Mouse (Mus musculus) 3134 (cell line): ENCODE measurements around the gene Vamp1.

Experiments used
- DNase-seq: peaks from one replicate; pipeline ENCODE4 v3.0.0-alpha.2; 2011; ENCODE audit warnings: low spot score; ENCODE audit not compliant: insufficient read length; ENCODE audit errors: extremely low read depth

The Vamp1 gene

DNA sequence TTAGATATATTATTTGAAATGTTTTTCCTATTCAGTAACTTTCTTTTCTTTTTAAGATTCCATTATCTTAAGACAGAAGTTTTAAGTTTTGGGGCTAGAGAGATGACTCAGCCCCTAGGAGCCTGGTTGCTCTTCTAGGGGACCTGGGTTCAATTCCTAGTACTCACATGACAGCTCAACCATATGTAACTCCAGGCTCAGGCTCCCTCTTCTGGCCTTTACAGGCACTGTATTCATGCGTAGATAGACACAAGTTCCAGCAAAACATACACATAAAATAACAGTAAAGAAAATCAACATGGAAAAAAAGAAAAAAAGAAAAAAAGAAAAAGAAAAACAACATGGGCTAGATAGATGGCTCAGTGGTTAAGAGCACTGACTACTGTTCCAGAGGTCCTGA lies 4.9 kb upstream of the Vamp1 start:
- DNase-seq = no peak

DNA sequence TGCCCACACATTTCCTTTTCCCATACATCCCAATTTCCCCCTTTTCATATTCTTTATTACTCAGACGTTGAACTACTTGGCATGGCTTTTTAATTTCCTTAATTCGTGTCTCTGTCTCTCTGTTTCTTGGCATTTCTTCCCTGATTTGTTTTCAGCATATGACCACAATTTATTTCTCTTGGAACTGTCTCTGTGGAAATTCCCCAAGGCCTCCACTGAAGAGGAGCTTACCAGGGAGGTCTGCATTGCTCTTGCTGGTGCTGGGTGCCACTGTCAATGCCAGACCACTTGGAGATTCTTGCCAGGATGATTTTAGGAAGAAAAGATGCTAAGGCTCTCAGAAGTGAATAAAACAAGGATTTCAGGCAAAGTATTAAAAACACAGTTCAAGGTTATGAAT lies 2.7 kb upstream of the Vamp1 start:
- DNase-seq = no peak

- no peak for DNase-seq
Observed at GRCm38 (mm10) chr6:125213129-125213528, 2.2 kb upstream of the Vamp1 start.

- no peak for DNase-seq
Observed at GRCm38 (mm10) chr6:125213715-125214114, 1.6 kb upstream of the Vamp1 start.

- no peak for DNase-seq
Observed at GRCm38 (mm10) chr6:125216898-125217297, 1.5 kb downstream of the Vamp1 start.

GRCm38 (mm10) chr6:125217899-125218298 lies 2.5 kb downstream of the Vamp1 start:
- DNase-seq = no peak

DNA sequence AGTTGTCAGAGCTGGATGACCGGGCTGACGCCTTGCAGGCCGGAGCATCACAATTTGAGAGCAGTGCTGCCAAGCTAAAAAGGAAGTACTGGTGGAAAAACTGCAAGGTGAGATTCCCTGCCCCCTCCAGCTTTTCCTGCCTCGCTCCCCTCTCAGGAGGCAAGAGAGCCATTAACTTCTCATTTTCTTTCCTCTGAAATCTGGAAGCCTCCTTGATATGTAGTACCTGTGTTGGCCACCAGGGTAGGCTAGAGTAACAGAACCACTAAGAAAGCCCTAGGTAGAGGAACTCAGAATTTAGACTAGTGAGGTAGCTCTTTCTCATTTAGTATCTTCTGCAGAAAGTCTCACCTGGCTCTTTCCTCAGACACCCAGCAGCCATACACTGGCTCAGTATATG lies 3.6 kb downstream of the Vamp1 start:
- DNase-seq = no peak

DNA sequence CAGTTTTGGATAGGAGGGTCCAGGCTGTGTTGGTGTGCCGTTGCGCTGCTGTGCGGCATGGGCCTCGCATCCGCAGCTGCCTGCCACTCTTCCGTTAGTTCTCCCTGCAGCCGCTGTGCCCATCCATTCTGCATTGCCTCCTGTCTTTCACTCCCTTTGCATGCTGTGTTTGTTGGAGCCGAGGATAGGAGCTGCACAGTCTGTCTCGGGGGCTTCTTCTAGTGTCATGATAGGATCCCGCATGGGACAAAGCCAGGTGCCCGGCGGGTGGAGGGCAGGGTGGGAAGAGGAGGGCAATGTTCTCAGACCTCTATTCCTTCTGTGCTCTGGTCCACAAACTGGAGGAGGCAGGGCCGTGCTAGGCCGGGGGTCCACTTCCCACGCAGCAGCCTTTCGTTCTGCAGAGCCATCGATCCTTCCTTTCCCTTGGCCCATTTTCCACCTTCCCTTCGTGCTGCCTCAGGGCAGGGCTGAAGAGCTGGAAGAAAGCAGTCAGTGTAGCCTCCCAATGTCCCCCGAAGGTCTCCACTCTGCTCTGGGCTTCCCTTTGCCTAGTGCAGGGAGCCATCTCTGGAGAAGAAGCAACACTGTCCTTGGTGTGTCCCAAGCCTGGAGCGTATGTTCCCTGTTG lies 5.9 kb downstream of the Vamp1 start:
- DNase-seq = no peak

DNA sequence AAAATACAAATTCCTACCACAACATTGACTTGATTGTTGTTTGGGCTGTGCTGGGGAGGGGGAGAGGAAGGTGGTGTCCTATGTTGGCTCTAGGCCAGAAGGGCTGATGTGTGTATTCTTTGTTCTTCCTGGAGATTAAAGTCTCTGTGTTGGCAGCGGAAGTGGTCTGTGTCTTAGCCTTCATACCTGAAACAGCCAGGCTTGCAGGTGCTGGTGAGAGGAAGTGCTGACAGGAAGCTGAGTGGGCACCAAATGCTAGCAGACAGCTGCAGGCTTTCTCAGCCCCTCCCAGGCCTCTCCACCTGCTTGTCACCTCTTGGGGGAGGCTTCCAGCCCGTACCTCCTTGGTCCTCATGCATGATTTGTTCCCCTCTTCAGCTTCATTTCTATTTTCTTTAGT lies 6.8 kb downstream of the Vamp1 start:
- no peak for DNase-seq

DNA sequence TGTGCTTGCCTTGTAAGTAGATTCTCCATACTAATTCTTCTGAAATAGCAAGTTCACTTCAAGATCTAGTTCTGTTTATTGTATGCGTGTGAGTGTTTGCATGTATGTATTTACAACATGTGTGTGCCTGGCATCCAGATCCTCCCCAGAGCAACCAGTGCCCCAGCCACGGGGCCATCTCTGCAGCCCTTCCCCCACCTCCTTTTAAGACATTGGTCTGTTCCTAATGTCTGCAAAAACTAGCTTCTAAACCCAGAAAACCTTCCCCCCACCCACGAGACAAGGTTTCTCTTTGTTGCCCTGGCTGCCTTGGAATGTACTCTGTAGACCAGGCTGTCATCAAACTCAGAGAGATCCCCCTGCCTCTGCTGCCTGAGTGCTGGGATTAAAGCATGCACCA lies 7.2 kb downstream of the Vamp1 start:
- no peak for DNase-seq

DNA sequence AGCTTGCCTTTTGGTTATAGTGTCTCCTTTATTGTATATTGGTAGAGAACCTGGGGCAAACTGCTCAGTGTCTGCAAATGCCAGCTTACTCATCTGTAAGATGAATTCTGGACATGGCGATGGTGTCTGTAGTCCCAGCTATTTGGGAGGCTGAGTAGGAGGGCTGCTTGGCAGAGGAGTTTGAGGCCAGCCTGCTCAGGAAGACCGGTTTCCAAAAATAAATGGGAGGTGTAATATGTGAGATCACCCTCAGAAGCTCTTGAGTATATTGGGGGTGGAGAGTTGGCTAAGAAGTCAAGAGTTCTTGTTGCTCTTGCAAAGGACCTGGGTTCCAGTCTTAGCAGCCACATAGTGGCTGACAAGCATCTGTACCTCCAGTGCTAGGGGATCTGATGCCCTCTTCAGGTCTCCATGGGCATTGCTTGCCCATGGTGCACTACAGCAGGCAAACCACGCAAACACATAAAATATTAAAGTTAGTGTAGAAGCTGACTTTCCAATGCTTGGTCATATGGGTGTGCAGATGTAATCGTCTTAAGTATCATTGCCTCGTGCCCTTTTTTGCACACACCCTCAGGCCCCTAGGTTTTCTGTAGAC lies 10.3 kb downstream of the Vamp1 start:
- DNase-seq = no peak

- DNase-seq = no peak
Observed at GRCm38 (mm10) chr6:125230571-125230970, 15.2 kb downstream of the Vamp1 start.

DNA sequence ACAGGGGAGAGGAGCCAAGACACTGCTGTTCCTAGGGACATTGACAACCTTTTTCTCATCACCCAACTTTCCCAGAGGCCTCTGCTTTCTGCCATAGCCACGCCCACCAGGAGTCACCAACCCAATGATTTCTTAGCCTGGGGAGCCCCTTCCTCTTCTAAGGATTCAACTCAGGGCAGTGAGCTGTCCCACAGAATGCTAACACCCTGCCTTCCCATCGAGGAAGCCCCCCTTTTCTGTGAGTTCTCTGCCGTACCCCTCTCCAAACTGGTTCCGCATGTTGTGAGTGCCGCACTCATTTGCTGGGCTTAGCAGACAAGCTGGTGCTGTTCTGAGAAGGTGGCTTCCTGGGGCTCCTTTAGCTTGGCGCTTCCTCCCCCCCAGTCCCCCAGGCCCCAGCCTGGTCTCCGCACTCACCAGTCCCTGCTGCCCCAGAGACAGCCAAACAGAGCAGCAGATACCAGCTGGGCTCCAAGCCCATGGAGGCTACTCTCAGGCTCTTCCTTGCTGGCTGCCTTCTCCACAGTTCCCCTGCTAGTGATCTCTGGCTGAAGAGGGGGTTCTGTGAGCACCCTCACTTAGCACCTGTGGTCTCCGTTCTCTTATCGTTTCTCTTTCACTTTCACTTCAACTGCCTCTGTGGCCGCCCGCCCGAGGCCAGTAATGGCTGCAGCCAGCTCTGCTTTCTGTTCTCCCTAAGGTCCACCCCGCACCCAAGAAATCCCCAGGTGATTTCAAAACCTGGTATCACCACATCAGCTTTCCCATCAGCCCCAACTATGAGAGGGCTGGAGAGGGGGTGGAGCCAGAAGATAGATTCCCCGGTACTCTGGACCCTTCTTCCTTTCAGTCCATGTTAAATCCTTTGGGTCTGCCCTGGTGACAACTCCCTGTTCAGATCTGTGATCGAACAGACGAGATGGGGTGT lies 16.0 kb downstream of the Vamp1 start, which contains the start of gene Tapbpl:
TSS of gene Tapbpl (minus strand) at position 744 of the 928 bp plus-strand sequence.
- DNase-seq = peak; percentile 55

DNA sequence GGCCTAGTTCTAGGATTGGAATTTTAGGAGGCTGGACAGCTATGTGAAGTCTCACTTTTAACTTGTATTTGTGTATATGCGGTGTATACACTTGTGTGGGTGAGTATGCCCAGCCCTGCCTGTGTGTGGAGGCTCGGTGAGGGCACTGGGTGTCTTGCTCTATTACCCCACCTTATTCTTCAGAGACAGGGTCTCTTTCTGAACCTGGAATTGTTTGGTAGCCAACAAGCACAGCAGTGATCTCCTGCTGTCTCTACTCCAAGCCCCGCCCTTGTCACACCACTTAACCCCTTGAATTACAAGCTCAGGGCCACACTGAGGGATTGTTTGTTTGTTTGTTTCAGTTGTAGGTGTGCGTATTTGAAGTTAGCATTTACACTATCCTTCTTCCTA lies 16.7 kb downstream of the Vamp1 start:
- peak; percentile 33 for DNase-seq

DNA sequence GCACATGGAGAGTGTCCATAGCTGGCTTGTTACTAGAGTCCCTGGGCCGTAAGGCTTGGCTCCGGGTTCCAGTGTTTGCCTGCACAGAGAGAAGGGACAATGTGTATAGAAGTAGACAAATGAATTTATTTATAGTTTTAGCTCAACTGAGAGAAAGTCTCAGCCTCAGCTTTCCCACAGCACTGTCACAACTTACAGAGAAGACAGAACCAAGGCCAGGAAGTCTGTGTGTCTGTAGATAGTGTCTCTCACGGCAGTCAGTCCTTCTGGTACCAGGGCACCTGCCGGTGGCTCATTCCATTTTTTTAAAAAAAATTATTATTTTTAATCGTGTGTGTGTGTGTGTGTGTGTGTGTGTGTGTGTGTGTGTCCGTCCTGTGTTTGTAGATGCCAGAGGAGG lies 17.2 kb downstream of the Vamp1 start:
- no peak for DNase-seq

DNA sequence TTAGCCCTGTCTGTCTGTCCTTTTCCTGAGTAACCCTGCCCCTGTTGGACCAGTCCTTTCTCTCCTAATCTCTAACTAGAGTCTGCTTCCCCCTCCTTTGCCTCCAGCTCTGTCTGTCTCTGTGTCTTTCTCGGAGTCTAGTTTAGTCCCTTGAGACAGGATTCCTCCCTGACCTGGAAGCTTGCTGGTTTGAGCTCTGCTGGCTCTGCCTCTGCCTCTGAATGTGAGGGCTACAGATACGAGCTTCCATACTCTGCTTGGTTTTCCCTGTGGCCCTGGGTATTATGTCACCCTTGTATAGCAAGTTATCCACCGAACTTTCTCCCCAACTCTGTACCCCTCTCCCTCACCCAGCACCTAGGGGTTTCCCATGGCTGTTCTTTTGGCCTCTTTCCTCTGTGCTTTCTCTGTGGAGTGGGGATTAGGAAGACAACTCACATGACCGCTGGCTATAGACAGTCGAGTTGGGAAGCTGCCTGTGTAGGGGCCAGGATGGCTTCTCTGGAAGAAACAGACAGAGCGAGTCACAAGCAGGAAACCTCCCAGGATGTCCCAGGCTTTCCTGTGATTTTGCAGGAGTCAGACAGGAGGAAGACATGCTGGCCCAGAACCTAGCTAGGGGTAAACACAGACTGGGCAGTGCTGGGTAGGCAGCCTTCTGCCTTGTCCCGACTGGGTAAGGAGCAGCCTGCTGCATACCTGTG lies 18.6 kb downstream of the Vamp1 start:
- DNase-seq = no peak

DNA sequence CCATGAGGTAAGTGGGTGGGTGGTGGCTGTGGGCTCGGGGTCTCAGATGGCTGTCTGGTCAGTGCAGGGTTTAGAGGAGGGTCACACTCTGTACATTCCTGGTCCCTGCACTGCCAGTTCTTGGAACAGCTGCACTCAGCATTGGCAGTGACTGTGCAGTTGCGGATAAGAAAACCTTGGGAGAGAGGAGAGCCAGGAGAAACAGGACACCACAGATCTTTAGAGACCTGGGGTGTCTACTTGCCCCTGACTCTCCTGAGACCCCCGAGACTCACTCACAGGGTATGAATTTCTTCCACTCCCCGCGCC lies 19.1 kb downstream of the Vamp1 start:
- no peak for DNase-seq

GRCm38 (mm10) chr6:125236341-125236740 lies 21.0 kb downstream of the Vamp1 start:
- no peak for DNase-seq

- DNase-seq = no peak
Observed at GRCm38 (mm10) chr6:125236782-125237181, 21.4 kb downstream of the Vamp1 start, which contains the start of gene Cd27. TSS of gene Cd27 (minus strand) at chr6:125237010.

GRCm38 (mm10) chr6:125237421-125237820 lies 22.1 kb downstream of the Vamp1 start:
- DNase-seq = no peak

DNA sequence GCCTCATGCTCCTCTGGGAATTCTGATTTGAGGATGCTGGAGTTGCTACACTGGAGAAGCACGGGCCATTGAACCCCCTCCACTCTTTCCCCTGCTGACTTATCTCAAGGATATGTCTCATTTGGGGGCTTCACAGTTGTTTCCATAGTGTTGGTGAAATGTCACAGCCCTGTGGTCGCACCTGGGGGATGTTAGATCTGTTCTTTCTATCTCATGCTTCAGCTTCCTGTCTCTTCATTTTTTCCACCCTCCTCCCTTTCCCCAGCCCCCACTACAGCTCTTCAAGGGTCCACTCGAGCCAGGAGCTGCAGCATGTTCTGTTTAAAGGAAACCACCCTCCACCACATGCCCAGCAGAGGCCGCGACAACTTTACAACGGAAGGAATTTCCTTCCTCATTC lies 23.0 kb downstream of the Vamp1 start:
- DNase-seq = no peak
